In genomic region chr15:89316146-89316545, GRCm38 (mm10) we compare ENCODE assay signal across 9 mouse cellular contexts. TPM values are rescaled to one million over a fixed set of nuclear protein-coding genes. Genes with fewer than 3 reads are reported as not detected.
DNase-seq lines count a peak whose midpoint lies in the region; ATAC-seq lines count a peak whose summit lies in the region.
"Had no signal": no experiment of that assay in that cellular context is flagged by ENCODE, and none has a peak within 500 bp of the region (broad histone marks: within the 10 kb centered on the region; RNA-seq: fewer than 3 reads in every experiment).

No protein-coding gene starts in this region.

- no peak for DNase-seq in forebrain, embryonic 10.5 days (ENCODE audit: extremely low spot score, low spot score)
- DNase-seq in spleen, postnatal 10 days (ENCODE audit: low spot score in 2 of 2) = peak; percentile 40 to 60
- DNase-seq in spleen, postnatal 14 days (ENCODE audit: low spot score in 2 of 2) = no peak
- peak; percentile 34 for DNase-seq in liver, embryonic 13.5 days
- no peak for DNase-seq in urinary bladder, postnatal 4 days (ENCODE audit: low spot score in 2 of 2)
- no peak for DNase-seq in cerebellum, adult 18-20 months
- no peak for DNase-seq in heart, adult 8-10 months (ENCODE audit: low spot score)

- no peak overlapping the region for H3K4me3 ChIP-seq in forebrain, embryonic 12.5 days (replicated peaks)
- no peak overlapping the region; the same call in 1 of the 2 replicates for H3K4me3 ChIP-seq in forebrain, embryonic 10.5 days
- H3K4me3 ChIP-seq in liver, embryonic 13.5 days (replicated peaks) = 0 out of 2 replicates have a peak overlapping the region, but pooled peaks have one; percentile 92

- 62% methylated on average over 11 of the region's 11 CpGs for WGBS in forebrain, embryonic 12.5 days
- WGBS in forebrain, embryonic 10.5 days = 62% methylated on average over 11 of the region's 11 CpGs
- WGBS in liver, embryonic 13.5 days (ENCODE audit: insufficient replicate concordance) = 68% methylated on average over 11 of the region's 11 CpGs

- no peaks in the 10 kb centered on the region for H3K9me3 ChIP-seq in forebrain, embryonic 12.5 days
- H3K9me3 ChIP-seq in forebrain, embryonic 10.5 days = no peaks in the 10 kb centered on the region
- no peaks in the 10 kb centered on the region for H3K9me3 ChIP-seq in liver, embryonic 13.5 days (replicated peaks)

- peak overlapping the region; percentile 83; the same call in 1 of the 2 replicates for H3K9ac ChIP-seq in forebrain, embryonic 12.5 days
- H3K9ac ChIP-seq in liver, embryonic 13.5 days = no peak overlapping the region

- no peak for ATAC-seq in forebrain, embryonic 12.5 days (ENCODE audit: low FRiP score)
- ATAC-seq in liver, embryonic 13.5 days (ENCODE audit: low read depth) = no peak

- H3K4me2 ChIP-seq in forebrain, embryonic 12.5 days = no peak overlapping the region; the same call in 1 of the 2 replicates
- H3K4me2 ChIP-seq in liver, embryonic 13.5 days = peak overlapping the region; percentile 94

- H3K4me1 ChIP-seq in forebrain, embryonic 12.5 days = peaks cover 23% of the 10 kb centered on the region
- peaks cover 33% of the 10 kb centered on the region for H3K4me1 ChIP-seq in forebrain, embryonic 10.5 days
- peaks cover 50% of the 10 kb centered on the region for H3K4me1 ChIP-seq in liver, embryonic 13.5 days (replicated peaks)

- H3K36me3 ChIP-seq in forebrain, embryonic 12.5 days (replicated peaks) = no peaks in the 10 kb centered on the region
- no peaks in the 10 kb centered on the region for H3K36me3 ChIP-seq in forebrain, embryonic 10.5 days (replicated peaks)
- no peaks in the 10 kb centered on the region for H3K36me3 ChIP-seq in liver, embryonic 13.5 days

- H3K27me3 ChIP-seq in forebrain, embryonic 12.5 days = 0 out of 2 replicates have a peak, but pooled peaks cover 7% of the 10 kb centered on the region
- H3K27me3 ChIP-seq in forebrain, embryonic 10.5 days (ENCODE audit: poor library complexity, severe bottlenecking) = 0 out of 2 replicates have a peak, but pooled peaks cover 6% of the 10 kb centered on the region
- no peaks in the 10 kb centered on the region for H3K27me3 ChIP-seq in liver, embryonic 13.5 days

- H3K27ac ChIP-seq in forebrain, embryonic 12.5 days = no peak overlapping the region
- H3K27ac ChIP-seq in forebrain, embryonic 10.5 days = no peak overlapping the region
- peak overlapping the region; percentile 67; the same call in 1 of the 2 replicates for H3K27ac ChIP-seq in liver, embryonic 13.5 days

RNA-seq across cellular contexts. Expression of gene Sbf1, which starts 1.0 kb away (rescaled TPM):
- polyA plus RNA-seq in forebrain, embryonic 12.5 days (2016; fragmentation: Nextera tagmentation; extraction: Ambion mirVana) = 82.5 and 88.9 TPM in 2 replicates
- polyA plus RNA-seq in forebrain, embryonic 10.5 days (2016; fragmentation: Nextera tagmentation; extraction: Ambion mirVana) = 80.7 and 84.9 TPM in 2 replicates
- polyA plus RNA-seq in liver, embryonic 13.5 days (2015; fragmentation: Nextera tagmentation; extraction: Ambion mirVana) = 18.8 and 21.7 TPM in 2 replicates
- total RNA-seq in heart, adult 8-10 months (2022) = 10 to 100 TPM; 56.5 to 74.5 (median 69.5) TPM

RNA-seq across cellular contexts. Expression of gene Adm2, which starts 6.4 kb away (rescaled TPM):
- not detected in 2 replicates for polyA plus RNA-seq in forebrain, embryonic 12.5 days (2016; fragmentation: Nextera tagmentation; extraction: Ambion mirVana)
- 0.17 and 0.23 TPM in 2 replicates for polyA plus RNA-seq in forebrain, embryonic 10.5 days (2016; fragmentation: Nextera tagmentation; extraction: Ambion mirVana)
- 1.4 and 2.4 TPM in 2 replicates for polyA plus RNA-seq in liver, embryonic 13.5 days (2015; fragmentation: Nextera tagmentation; extraction: Ambion mirVana)
- not detected for total RNA-seq in heart, adult 8-10 months (2022)
- total RNA-seq: hematopoietic stem cell, adult 5-6 weeks had no signal

RNA-seq across cellular contexts. Expression of gene Miox, which starts 18.1 kb away (rescaled TPM):
- not detected in 2 replicates for polyA plus RNA-seq in forebrain, embryonic 12.5 days (2016; fragmentation: Nextera tagmentation; extraction: Ambion mirVana)
- polyA plus RNA-seq in forebrain, embryonic 10.5 days (2016; fragmentation: Nextera tagmentation; extraction: Ambion mirVana) = not detected in 2 replicates
- polyA plus RNA-seq in liver, embryonic 13.5 days (2015; fragmentation: Nextera tagmentation; extraction: Ambion mirVana) = 5.6 and 6.8 TPM in 2 replicates
- total RNA-seq in heart, adult 8-10 months (2022) = not detected
- total RNA-seq: hematopoietic stem cell, adult 5-6 weeks had no signal

RNA-seq across cellular contexts. Expression of gene Lmf2, which starts 39.3 kb away (rescaled TPM):
- polyA plus RNA-seq in forebrain, embryonic 12.5 days (2016; fragmentation: Nextera tagmentation; extraction: Ambion mirVana) = 45.6 and 47.0 TPM in 2 replicates
- polyA plus RNA-seq in forebrain, embryonic 10.5 days (2016; fragmentation: Nextera tagmentation; extraction: Ambion mirVana) = 48.6 and 50.0 TPM in 2 replicates
- polyA plus RNA-seq in liver, embryonic 13.5 days (2015; fragmentation: Nextera tagmentation; extraction: Ambion mirVana) = 26.1 and 30.2 TPM in 2 replicates
- 10 to 100 TPM; 23.6 to 29.1 (median 26.7) TPM for total RNA-seq in heart, adult 8-10 months (2022)

RNA-seq across cellular contexts. Expression of gene Ncaph2, which starts 39.4 kb away (rescaled TPM):
- 186 and 191 TPM in 2 replicates for polyA plus RNA-seq in forebrain, embryonic 12.5 days (2016; fragmentation: Nextera tagmentation; extraction: Ambion mirVana)
- 202 and 208 TPM in 2 replicates for polyA plus RNA-seq in forebrain, embryonic 10.5 days (2016; fragmentation: Nextera tagmentation; extraction: Ambion mirVana)
- polyA plus RNA-seq in liver, embryonic 13.5 days (2015; fragmentation: Nextera tagmentation; extraction: Ambion mirVana) = 114 and 131 TPM in 2 replicates
- total RNA-seq in heart, adult 8-10 months (2022) = 10 to 100 TPM; 52.8 to 67.4 (median 57.4) TPM

Comparison
In these comparisons a context has a peak if more than half of its experiments do, and no peak if none do; other contexts are left out.
1. DNase-seq: peak in spleen, postnatal 10 days (2 of 2) and liver, embryonic 13.5 days (single experiment); none in forebrain, embryonic 10.5 days (single experiment), spleen, postnatal 14 days (0 of 2), urinary bladder, postnatal 4 days (0 of 2), cerebellum, adult 18-20 months (0 of 2) and heart, adult 8-10 months (single experiment).